Mouse (Mus musculus): ENCODE data around the gene Adora2b.

DNA sequence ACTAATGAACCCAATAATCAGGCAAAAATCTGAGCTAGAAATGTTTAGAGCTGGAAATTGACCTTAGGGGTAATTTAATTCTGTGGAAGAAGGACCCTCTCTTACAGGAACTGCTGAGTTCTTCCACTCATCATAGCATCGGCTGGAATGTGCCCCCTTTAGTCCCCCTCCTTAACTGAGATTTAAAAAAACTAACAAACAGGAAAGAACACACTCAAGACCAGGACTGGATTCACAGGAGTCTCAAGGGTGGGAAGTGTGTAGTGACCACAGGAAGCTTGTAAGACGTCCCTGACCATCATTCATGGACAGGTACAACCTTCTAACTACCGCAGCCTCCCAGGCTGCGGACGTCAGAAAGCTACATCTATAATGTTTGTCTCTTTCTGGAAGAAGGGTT, 22.1 kb downstream of the Adora2b start:
- TF ChIP-seq POLR2A (IDR thresholded peaks at IDR 0.05; ENCODE audit: borderline replicate concordance, insufficient read depth, low read length) (no peak), CTCF (IDR thresholded peaks at IDR 0.05; ENCODE audit: borderline replicate concordance, insufficient read depth, low read depth, low read length) (no peak)
